Mouse (Mus musculus) left cerebral cortex, adult 18-20 months (tissue): ENCODE measurements around the gene Tbc1d22a. TPM values are rescaled to one million over a fixed set of nuclear protein-coding genes. Genes with fewer than 3 reads are reported as not detected.
"Not testable (repeated sequence)": the region's sequence is repeated elsewhere in the genome, so short reads cannot be mapped to it uniquely, and the experiment has no call there.

Experiments used
- DNase-seq, 2 experiments: peaks; one replicate each; pipeline ENCODE4 v3.0.0; 2021 to 2022; ENCODE audit warnings: low spot score in 2 of 2, mixed read lengths in 1 of 2
- total RNA-seq, 2 experiments: library from RNA; stranded (reverse); gene quantifications; 2 replicates each; pipeline ENCODE4 v1.2.3; 2021

Tbc1d22a gene
- total RNA-seq, 2 experiments from 2014 or later, result 34.4 to 35.0 TPM

DNA sequence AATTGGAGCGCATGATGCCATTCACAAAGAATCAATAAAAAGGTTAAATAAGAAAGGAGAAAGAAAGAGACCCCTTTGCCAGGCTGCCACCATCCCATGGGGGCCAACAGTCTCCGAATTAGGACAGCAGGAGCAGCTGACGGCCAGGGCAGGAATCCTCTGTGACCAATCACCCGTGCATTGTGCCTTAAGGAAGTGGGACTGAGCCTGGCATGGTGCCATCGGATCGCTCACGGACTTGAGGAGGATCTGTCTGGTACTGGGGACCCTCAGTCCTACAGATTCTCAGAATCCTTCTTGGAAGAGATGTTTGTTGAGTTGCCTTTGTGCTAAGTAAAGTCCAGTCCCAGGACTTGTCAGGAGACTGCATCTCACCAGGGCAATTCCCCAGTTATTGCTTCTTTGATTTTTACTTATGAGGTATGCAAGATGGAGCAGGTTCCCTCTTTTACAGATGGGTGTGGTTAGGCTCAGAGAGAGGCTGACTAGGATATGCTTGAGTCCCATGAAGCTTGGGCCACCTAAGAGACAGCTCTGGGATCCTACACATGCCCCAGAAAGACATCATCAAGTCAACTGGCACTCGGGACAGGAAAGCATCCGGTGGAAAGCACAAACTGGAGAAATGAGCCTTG lies 12.4 kb upstream of the Tbc1d22a start:
- DNase-seq, result no peak

DNA sequence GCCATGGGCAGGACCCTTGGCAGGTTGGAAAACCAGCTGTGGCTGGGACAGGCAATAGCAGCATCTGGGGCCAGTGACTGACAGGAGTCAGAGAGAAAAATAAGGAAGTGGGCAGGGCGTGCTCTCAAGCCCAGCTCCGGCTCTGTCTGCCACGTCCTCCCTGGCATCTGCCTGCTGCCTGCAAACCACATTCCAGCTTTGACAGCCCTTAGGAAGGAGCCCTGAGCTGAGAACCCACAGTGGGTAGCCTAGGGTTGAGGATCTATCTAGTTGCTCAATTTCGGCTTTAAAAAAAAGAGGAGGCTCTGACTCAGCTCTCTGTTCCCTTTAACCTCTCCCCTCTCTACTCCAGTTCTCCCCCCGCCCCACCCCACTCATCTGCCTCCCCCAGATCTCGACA lies 11.6 kb upstream of the Tbc1d22a start:
- DNase-seq, result no peak

DNA sequence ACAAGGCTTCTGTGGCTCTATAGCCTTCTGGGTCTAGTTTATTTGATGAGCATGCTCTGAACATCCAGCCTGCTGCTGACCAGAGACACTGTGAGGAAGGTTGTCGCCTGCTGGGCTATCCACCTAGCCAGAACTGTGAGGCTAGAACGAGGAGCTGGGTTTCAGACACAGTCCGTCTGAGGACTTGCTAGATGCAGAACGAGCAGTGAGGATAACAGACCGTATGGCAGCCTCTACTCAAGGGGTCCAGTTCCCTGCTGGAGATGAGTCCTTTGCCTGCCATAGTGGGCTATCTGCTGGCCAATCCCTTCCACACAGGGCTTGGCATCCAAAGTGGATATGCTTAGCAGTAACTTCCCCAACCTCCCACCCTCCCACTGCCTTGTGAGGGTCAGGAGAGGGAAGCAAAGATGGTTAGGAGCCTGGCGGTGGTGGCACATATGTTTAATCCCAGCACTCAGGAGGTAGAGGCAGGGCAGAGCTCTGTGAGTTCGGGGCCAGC lies 10.9 kb upstream of the Tbc1d22a start:
- no peak for DNase-seq

GRCm38 (mm10) chr15:86203942-86204561 lies 10.2 kb upstream of the Tbc1d22a start:
- no peak for DNase-seq

GRCm38 (mm10) chr15:86205300-86205699 lies 9.0 kb upstream of the Tbc1d22a start:
- peak in 1 of 2 experiments; percentile 57 for DNase-seq

GRCm38 (mm10) chr15:86206385-86206784 lies 7.9 kb upstream of the Tbc1d22a start:
- DNase-seq, result no peak

DNA sequence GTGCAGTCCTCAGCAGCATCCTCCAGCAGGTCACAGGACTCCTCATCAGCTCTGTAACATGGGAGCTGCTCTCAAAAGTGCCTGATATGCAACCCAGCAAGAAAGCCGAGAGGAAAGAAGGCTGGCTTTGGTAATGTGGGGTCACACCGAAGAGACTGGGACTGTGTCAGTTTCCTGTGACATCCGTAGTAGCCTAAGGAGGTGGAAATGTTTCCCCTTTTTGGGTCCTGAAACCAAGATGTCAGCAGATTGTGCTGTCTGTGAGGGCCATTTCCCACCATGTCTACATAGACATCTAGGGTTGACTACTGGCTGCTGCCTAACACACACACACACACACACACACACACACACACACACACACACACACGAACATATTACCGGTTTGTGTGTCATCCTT lies 2.1 kb upstream of the Tbc1d22a start:
- DNase-seq, result not testable (repeated sequence)

GRCm38 (mm10) chr15:86214549-86215201 lies 416 bp downstream of the Tbc1d22a start:
- no peak for DNase-seq

DNA sequence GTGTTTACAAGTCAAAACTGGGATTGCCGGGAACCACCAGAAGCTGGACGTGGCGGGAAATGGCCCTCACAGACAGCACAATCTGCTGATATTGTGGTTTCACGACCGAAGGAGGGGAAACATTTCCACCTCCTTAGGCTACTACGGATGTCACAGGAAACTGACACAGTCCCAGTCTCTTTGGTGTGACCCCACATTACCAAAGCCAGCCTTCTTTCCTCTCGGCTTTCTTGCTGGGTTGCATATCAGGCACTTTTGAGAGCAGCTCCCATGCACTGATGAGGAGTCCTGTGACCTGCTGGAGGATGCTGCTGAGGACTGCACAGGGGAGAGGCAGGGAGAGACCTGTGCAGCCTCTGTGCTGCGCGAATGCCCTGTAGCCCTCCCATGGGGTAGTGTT lies 2.4 kb downstream of the Tbc1d22a start:
- not testable (repeated sequence) for DNase-seq

DNA sequence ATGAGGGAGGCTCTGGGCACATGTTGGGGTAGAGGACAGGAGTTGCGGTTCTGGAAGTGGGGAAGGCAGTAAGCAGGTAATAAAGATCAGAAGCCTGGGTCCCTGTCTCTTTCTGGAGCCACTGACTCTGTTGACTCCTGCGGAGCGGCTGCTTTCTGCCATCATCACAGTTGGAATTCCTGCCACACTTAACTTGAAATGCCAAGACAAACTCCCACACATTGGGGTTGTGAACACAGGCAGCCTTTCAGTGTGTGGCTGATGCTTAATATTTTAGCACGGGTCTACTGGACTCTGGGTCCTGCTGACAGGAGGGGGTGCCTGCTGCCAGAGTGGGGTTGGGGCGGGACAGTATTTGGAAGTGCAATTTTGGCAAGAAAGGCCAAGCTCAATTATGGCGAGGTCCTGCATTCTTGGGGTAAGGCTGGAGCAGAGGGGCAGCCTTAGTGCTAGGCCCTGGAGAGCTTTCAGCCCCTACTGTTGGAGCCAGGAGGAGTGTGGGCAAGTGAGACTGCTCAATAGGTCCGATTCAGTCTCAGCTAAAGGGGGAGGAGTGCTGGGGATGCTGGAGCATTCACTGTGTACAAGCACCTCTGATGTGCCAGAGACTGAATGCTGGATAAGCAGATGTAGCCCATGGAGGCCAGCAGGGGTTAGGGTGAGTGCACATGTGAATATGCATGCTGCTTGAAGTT lies 5.4 kb downstream of the Tbc1d22a start:
- peak in 1 of 2 experiments; percentile 48 for DNase-seq

DNA sequence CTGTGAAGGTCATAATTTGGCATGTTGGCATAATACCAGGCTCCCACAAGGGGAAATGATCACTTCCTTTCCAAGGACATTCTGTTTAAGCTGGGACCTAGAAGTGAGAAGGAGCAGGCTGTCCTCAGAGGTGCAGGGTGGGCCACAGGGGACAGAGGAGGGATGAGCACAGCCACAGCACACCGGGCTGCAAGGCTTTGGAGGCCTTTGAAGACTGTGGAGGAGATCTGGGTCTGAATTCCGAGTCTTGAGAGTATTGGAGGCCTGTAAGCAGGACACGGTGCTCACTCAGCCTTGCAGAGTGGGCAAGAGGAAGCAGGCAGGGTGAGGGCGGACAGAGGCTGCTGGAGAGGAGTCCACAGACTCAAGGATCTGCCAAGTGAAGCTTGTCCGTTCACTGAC lies 6.0 kb downstream of the Tbc1d22a start:
- no peak for DNase-seq

DNA sequence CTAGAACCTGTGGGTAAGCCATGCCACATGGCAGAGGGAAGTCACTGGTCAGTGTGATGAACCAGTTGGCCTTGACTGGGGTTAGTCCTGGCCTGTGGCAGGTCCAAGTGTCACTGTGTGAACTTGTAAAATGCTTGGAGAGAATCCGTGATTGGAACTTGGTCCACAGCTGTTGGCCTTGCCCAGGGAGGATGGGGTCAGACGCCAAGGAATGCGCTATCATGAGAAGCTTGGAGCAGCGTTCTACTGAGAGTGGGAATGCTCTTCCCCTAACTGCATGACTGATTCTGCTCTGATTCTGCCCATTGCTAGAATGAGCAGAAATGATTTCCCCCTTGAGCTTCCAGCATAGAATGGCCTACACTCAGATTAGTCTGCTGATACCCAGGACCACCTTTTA lies 6.5 kb downstream of the Tbc1d22a start:
- no peak for DNase-seq

DNA sequence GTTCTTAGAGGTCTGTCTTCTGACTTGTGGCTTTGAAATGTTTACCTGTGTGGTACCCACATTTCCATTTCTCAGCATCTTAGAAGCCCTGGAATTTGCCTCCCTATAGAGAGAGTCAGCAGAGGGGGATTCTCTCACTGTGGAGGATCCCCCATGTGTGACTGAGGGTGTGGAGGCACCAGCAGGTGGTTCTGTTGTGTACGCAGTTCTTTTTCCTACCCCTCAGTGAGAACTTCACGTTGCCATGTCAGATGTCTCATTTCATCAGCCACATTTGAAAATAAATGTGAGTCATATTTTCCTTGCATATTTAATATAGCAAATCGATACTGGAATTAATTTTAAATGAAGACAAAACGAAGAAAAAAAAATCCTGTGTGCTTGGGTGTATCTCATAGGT lies 7.1 kb downstream of the Tbc1d22a start:
- no peak for DNase-seq

DNA sequence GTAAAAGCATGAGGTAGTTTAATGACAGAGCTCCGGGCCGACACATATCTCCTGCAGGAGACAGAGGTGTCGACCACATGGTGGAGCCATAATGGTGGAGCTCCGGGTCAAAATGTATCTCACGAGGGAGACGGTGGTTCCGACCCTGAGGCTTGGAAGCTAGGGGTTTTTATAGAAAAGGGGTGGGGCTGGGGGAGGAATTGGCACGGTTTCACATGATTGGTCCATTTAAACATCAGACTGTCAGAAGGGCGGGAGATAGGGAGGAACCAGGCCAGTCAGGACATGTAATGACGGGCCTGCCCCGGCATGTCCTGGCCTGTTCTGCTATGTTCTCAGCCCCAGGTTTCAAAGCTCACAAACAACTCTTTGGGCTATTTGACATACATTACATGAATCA lies 7.6 kb downstream of the Tbc1d22a start:
- not testable (repeated sequence) for DNase-seq

DNA sequence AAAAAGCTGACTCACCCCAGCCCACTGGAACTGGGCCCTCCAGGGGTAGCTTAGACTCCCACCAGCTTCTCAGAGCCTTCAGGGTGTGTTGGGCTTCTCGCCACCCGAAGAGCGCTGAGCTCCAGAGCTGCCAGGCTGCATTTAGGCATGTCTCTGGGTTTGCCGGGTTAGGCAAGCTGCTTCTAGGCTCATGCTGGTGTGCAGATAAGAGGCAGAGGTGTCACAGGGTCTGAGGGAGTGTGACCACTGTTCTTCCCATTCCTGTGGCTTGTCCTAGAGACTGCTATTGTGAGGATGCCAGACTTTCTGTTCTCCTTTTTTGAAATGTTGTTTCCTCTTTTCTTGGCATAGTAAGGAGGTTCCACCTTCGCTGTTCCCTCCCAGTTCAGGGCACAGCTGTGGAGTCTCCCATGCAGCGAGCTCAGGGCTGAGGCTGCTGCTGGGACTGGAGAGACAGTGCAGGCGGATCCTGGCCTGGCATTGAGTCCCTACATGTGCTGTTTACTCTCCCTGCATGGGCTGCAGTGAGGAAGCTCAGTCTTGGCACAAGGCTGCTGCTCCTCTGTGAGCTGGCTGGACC lies 10.8 kb downstream of the Tbc1d22a start:
- DNase-seq, result peak; percentile 55 to 67

GRCm38 (mm10) chr15:86226221-86226620 lies 12.0 kb downstream of the Tbc1d22a start:
- no peak for DNase-seq

GRCm38 (mm10) chr15:86226968-86227367 lies 12.7 kb downstream of the Tbc1d22a start:
- no peak for DNase-seq

DNA sequence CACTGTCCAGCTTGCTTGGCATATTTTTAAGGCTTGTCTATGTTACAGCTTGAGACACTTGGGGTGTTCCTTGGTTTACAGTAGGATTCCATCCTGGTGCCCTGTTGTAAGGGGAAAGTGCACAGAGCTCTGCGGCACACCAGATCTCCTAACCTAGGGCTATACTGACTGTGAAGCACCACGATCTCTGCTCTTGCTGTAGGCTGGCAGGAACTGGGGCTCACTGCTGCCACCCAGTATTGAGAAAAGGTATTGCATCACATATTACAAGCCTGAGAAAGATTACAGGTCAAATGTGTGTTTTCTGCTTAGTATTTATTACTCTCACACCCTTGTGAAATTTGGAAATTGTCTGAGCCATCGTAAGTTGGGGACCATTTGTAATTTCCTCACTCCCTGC lies 13.9 kb downstream of the Tbc1d22a start:
- DNase-seq, result peak; percentile 39 to 61

DNA sequence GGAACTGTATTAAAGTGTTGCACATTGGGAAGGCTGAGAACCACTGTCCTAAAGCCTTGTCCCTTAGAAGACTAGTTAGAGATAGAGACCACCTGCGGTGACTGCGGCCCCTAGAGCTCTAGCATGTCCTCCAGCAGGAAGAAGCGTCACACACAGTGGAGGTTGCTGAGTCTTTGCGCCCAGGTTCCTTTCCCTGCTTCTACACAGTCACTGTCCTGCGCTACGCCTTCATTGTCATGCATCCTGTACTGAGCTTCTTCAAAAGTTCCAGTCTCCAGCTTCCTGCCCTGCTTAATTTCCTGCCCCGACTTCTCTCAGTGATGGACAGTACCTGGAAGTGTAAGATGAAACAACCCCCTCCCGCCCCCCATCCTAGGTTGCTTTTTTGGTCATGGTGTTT lies 14.8 kb downstream of the Tbc1d22a start:
- no peak for DNase-seq

- DNase-seq, result no peak
Observed at GRCm38 (mm10) chr15:86229623-86230022, 15.4 kb downstream of the Tbc1d22a start.

DNA sequence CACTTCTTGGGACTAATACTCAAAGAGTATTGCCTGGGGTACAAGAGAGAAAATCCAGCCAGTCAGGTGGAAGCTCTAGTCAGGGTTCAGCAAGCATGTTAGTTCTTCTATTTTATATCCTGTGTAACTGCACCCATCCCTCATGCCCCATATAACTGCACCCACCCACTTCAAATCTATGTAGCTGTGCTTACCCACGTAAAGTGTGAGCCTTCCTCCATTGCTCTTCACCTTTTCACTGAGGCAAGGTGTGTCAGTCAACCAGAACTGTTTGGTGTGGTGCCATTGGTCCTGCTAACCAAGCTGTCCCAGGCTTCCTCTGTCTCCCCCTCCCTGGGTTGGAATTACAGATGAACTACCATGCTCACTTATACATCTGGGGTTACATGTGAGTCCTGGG lies 16.9 kb downstream of the Tbc1d22a start:
- no peak for DNase-seq
